Mouse (Mus musculus) spleen, adult 2 months (tissue): ENCODE data around the gene Wnt10b. TPM values are rescaled to one million over a fixed set of nuclear protein-coding genes. Genes with fewer than 3 reads are reported as not detected.
A peak's percentile ranks its signal among the peaks of the same experiment; 100 is the strongest.

Experiments
- DNase-seq, 2 experiments: peaks; one replicate each; pipeline versions ENCODE4 v3.0.0 to v3.0.0-alpha.2; 2012 to 2021; ENCODE audit warnings: low spot score in 2 of 2, low read depth in 1 of 2
- H3K27ac ChIP-seq: fragments of 200-500 bp; 2 replicates; pipeline ENCODE4 v1.5.1; 2012; ENCODE audit warnings: low read length, inconsistent platforms; ENCODE audit not compliant: insufficient read depth
- H3K27me3 ChIP-seq: fragments of 200-500 bp; 2 replicates; pipeline ENCODE4 v1.6.1; 2012; ENCODE audit warnings: mild to moderate bottlenecking, moderate library complexity, low read length, inconsistent platforms; ENCODE audit not compliant: control insufficient read depth, insufficient read depth
- H3K36me3 ChIP-seq: fragments of 200-500 bp; 2 replicates; pipeline ENCODE4 v1.6.1; 2012; ENCODE audit warnings: mild to moderate bottlenecking, low read length, inconsistent platforms; ENCODE audit not compliant: control insufficient read depth, insufficient read depth
- H3K4me1 ChIP-seq: fragments of 200-500 bp; 2 replicates; pipeline ENCODE4 v1.6.1; 2011; ENCODE audit warnings: inconsistent platforms; ENCODE audit not compliant: control insufficient read depth, insufficient read depth, insufficient read length
- H3K4me3 ChIP-seq: fragments of 200-500 bp; 2 replicates; pipeline ENCODE4 v1.5.1; 2011; ENCODE audit warnings: mild to moderate bottlenecking, inconsistent platforms; ENCODE audit not compliant: insufficient read depth, insufficient read length; ENCODE audit errors: extremely low read depth
- CTCF ChIP-seq: fragments of 200-500 bp; IDR thresholded peaks from 2 replicates; pipeline ENCODE4 v1.5.1; 2011; ENCODE audit warnings: mild to moderate bottlenecking, inconsistent platforms; ENCODE audit not compliant: insufficient read depth, insufficient read length, insufficient replicate concordance; ENCODE audit errors: extremely low read depth
- POLR2A ChIP-seq: fragments of 200-500 bp; IDR thresholded peaks from 2 replicates; pipeline ENCODE4 v1.6.1; 2011; ENCODE audit warnings: low read depth, low read length, inconsistent platforms
- whole genome bisulfite sequencing: fragments of 180-500 bp; shearing (Covaris S2); methylation state at CpG from one replicate; pipeline ENCODE4 v1.1.7; 2018; 5-methylcytosine and 5-hydroxymethylcytosine counted together
- polyA plus RNA-seq: library from polyadenylated mRNA; depleted of rRNA; stranded (reverse); fragments of >200 nt; gene quantifications from 2 replicates; pipeline ENCODE4 v1.2.3, GENCODE M21; 2012

Gene Wnt10b
- polyA plus RNA-seq, 1 experiment = 0.78 TPM

DNA sequence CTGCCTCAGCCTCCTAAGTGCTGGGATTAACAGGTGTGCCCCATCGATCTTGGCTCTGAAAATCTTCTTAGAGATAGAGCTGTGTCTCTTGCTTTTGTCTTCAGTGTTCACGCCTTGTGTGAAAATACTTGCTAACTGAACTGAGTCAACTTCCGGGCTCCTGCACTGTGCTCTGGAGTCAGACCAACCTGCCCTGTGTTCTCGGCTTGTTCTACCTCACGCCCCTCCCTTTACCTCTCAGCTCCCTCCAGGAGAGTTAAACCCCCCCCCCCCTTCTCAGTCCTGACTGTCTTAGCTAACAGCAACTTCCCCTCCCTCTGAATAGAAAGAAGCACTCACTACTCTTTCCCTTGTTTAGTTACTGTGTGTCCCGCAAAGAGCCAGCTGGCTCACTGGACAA is 47.2 kb downstream of the Wnt10b start:
- TF ChIP-seq CTCF (no peak), POLR2A (no peak)
- WGBS = 44% methylated on average over 6 of the region's 6 CpGs
- Histone ChIP-seq H3K4me3 (no peak overlapping the region), H3K27ac (peak overlapping the region; percentile 4; the same call in 1 of the 2 replicates), H3K27me3 (0 out of 2 replicates have a peak, but pooled peaks cover 3% of the 10 kb centered on the region), H3K4me1 (peaks cover 10% of the 10 kb centered on the region; the same call in 1 of the 2 replicates), H3K36me3 (no peaks in the 10 kb centered on the region)
- peak in 1 of 2 experiments; percentile 24 for DNase-seq

DNA sequence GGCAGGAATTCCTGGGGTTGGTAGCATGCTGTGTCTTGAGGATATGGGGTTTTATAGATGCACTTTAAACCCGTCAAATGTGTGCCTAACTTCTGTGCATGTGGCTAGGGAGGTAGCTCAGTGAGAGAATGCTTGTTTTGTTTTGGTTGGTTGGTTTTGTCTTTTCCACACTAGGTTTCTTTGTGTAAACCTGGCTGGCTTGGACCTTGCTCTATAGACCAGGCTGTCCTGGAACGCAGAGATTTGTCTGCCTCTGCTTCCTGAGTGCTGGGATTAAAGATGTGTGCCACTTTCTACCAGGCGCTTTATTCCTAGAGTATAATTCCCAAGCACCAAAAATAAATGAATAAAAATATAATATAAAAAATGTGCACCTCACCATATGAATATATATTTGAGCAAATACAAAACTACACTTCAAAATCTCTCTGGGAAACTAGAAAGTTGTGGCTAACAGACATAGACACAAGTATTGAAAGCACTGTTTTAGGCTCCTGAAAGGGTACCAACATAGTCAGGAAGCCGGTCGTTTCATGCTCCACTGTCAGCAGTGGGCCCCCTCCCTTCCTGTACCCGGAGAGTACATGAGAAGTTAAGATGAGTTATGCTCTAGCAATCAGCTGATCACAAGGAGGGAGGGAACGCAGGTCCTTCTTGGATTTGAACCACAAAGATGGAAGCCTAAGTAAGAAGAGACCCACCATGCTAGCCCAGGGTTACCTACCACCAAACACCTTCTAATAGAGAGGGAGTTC is 48.0 kb downstream of the Wnt10b start:
- H3K4me1 ChIP-seq = peaks cover 10% of the 10 kb centered on the region; the same call in 1 of the 2 replicates
- WGBS = 34% methylated on average over 7 of the region's 7 CpGs
- peak overlapping the region; percentile 33; the same call in 1 of the 2 replicates for H3K27ac ChIP-seq
- no peak overlapping the region for H3K4me3 ChIP-seq
- 0 out of 2 replicates have a peak, but pooled peaks cover 3% of the 10 kb centered on the region for H3K27me3 ChIP-seq
- DNase-seq = peak in 1 of 2 experiments; percentile 55
- no peaks in the 10 kb centered on the region for H3K36me3 ChIP-seq
- no peak for TF ChIP-seq POLR2A
- no peak for TF ChIP-seq CTCF

DNA sequence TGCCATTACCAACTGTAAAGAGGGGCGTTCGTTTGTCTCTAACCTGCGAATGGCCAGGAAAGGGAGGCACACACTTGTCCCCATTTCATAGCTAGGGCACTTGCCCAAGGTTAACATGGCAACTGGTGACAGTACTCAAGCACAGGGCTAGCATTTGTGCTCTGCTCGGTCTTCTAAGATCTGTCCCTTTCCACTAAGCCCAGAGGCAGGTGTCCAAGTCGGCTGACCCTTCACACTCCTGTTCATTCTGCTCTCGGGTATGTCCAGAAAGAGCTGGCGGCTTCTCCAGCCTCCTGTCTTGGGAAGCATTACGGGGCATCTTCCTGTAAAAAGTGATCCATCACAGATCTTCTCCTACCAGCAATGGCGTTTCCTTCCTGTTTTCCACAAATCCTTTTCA is 49.6 kb downstream of the Wnt10b start:
- Histone ChIP-seq H3K27ac (no peak overlapping the region), H3K36me3 (no peaks in the 10 kb centered on the region), H3K27me3 (0 out of 2 replicates have a peak, but pooled peaks cover 3% of the 10 kb centered on the region), H3K4me3 (peak overlapping the region; percentile 64; the same call in 1 of the 2 replicates), H3K4me1 (peaks cover 10% of the 10 kb centered on the region; the same call in 1 of the 2 replicates)
- WGBS = 33% methylated on average over 9 of the region's 9 CpGs
- DNase-seq = no peak
- no peak for TF ChIP-seq POLR2A
- no peak for TF ChIP-seq CTCF

DNA sequence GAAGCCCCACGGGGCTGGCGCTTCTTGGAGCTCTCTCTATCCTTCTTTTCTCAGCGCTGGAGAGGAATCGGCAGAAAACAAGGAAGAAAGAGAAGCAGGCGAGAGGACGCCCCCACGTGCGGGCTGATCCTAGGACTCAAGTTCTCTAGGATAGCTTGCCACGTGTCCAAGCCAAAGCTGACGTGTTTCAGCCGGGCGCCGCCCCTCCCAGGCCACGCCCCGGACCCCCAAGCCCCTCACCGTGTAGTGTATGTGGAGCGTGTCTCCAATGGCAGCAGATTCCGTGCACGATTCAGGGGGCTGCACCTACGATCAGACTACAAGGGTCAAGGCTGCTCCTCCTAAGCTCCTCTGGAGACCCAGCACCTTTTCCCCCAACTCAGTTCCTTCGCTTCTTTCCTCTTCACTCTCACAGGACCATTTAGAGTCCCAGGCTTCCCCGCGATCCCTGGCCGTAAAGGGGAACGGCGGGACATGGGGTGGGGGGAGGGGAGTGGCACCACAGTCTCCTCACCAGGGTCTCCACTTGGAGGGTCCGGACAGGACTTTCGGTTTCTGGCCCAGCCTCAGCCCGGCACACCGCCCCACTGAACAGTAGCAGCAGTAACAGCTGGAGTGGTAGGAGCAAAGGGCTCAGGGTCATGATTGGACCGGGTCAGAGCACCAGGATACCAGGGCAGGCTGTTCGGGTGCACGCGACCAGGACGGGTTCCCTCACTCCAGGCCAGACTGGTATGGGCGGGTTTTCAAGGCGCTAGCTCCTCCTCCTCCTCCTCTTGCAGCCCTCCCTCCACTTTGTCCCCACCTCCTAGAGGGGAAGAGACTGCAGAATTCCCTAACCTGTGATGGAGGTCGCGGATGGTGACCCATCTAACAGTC is 50.3 kb downstream of the Wnt10b start, which contains the start of gene Fkbp11:
TSS of gene Fkbp11 (minus strand) at position 756 of the 879 bp plus-strand sequence.
- Histone ChIP-seq H3K27me3 (0 out of 2 replicates have a peak, but pooled peaks cover 4% of the 10 kb centered on the region), H3K4me3 (peak within 1 kb of the TSS; percentile 64), H3K4me1 (peaks cover 11% of the 10 kb centered on the region; the same call in 1 of the 2 replicates), H3K36me3 (no peaks in the 10 kb centered on the region), H3K27ac (no peak within 1 kb of the TSS)
- peak in 1 of 2 experiments; percentile 35 for DNase-seq
- TF ChIP-seq POLR2A = no peak
- TF ChIP-seq CTCF = no peak
- WGBS = 2% methylated on average over 39 of the region's 39 CpGs

DNA sequence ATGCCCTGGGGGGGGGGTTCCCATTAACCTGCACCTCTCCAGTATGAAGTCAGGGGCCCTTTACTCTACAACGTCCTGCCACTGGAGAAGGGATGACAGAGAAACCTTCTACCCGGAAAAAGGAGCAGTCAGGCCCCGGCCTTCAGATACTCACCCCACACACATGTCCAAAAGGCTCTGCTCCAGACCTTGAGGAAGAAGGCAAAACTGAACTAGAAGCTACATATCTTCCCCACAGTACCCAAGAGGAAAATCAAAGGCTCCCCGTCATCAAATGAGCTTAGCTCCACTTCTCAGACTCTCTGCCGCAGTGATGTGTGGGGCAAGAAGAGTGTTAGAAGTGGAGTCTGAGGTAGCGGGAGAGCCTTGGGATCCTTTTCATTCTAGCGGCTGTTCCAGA is 51.2 kb downstream of the Wnt10b start:
- 88% methylated on average over 7 of the region's 7 CpGs for WGBS
- Histone ChIP-seq H3K36me3 (no peaks in the 10 kb centered on the region), H3K4me1 (peaks cover 13% of the 10 kb centered on the region; the same call in 1 of the 2 replicates), H3K4me3 (no peak overlapping the region), H3K27ac (no peak overlapping the region), H3K27me3 (0 out of 2 replicates have a peak, but pooled peaks cover 4% of the 10 kb centered on the region)
- TF ChIP-seq CTCF (no peak), POLR2A (no peak)
- no peak for DNase-seq

DNA sequence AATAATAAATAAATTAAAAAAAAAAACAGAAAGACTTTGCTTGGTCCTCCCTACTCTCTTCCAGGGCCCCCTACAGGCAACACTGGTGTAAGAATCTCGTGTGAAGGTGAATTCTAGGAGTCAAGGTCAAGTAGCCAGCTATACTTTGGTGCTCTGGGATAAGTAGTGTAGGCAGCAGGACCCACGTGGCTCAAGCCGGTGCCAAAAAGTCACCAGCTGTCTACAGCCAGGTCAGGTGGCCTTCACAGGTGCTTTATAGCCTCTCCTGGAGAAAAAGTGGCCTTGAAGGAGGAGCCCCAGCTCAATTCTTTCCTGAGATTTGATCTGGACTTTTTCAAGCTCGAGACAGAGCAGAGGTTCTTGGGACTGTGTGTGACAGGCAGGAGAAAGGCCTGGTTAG is 51.9 kb downstream of the Wnt10b start:
- no peak for DNase-seq
- no peak overlapping the region for H3K27ac ChIP-seq
- H3K4me3 ChIP-seq = no peak overlapping the region
- peaks cover 13% of the 10 kb centered on the region; the same call in 1 of the 2 replicates for H3K4me1 ChIP-seq
- TF ChIP-seq CTCF (no peak), POLR2A (no peak)
- 78% methylated on average over 4 of the region's 4 CpGs for WGBS
- H3K36me3 ChIP-seq = no peaks in the 10 kb centered on the region
- H3K27me3 ChIP-seq = peaks cover 6% of the 10 kb centered on the region
